Mouse (Mus musculus): ENCODE results near the gene Zmiz1.
A peak's percentile ranks its signal among the peaks of the same experiment; 100 is the strongest.

Zmiz1 gene

GRCm38 (mm10) chr14:25635746-25636145 is 176.8 kb downstream of the Zmiz1 start:
- no peak for DNase-seq (ENCODE audit: low spot score in 2 of 2)

- no peak for DNase-seq (ENCODE audit: low spot score in 2 of 2)
Measured at GRCm38 (mm10) chr14:25636297-25636696, 177.3 kb downstream of the Zmiz1 start.

- DNase-seq (ENCODE audit: low spot score in 2 of 2) = no peak
Measured at GRCm38 (mm10) chr14:25639120-25639758, 180.3 kb downstream of the Zmiz1 start.

GRCm38 (mm10) chr14:25639979-25640378 is 181.0 kb downstream of the Zmiz1 start:
- no peak for DNase-seq (ENCODE audit: low spot score in 2 of 2)

- DNase-seq (ENCODE audit: low spot score in 2 of 2) = no peak
Measured at GRCm38 (mm10) chr14:25640421-25641056, 181.6 kb downstream of the Zmiz1 start.

GRCm38 (mm10) chr14:25641067-25641466 is 182.1 kb downstream of the Zmiz1 start:
- DNase-seq (ENCODE audit: low spot score in 2 of 2) = no peak

- DNase-seq (ENCODE audit: low spot score in 2 of 2) = no peak
Measured at GRCm38 (mm10) chr14:25645717-25646116, 186.7 kb downstream of the Zmiz1 start.

GRCm38 (mm10) chr14:25646161-25646621 is 187.2 kb downstream of the Zmiz1 start:
- DNase-seq (ENCODE audit: low spot score in 2 of 2) = peak; percentile 55 to 66

- no peak for DNase-seq (ENCODE audit: low spot score in 2 of 2)
Measured at GRCm38 (mm10) chr14:25651131-25651530, 192.1 kb downstream of the Zmiz1 start.

- no peak for DNase-seq (ENCODE audit: low spot score in 2 of 2)
Measured at GRCm38 (mm10) chr14:25651905-25652304, 192.9 kb downstream of the Zmiz1 start.

GRCm38 (mm10) chr14:25654401-25655197 is 195.6 kb downstream of the Zmiz1 start:
- no peak for DNase-seq (ENCODE audit: low spot score in 2 of 2)

- no peak for DNase-seq (ENCODE audit: low spot score in 2 of 2)
Measured at GRCm38 (mm10) chr14:25660661-25661060, 201.7 kb downstream of the Zmiz1 start.

GRCm38 (mm10) chr14:25661185-25661920 is 202.4 kb downstream of the Zmiz1 start:
- DNase-seq (ENCODE audit: low spot score in 2 of 2) = no peak

GRCm38 (mm10) chr14:25663649-25664309 is 204.8 kb downstream of the Zmiz1 start:
- DNase-seq (ENCODE audit: low spot score in 2 of 2) = no peak

- no peak for DNase-seq (ENCODE audit: low spot score in 2 of 2)
Measured at GRCm38 (mm10) chr14:25664310-25664695, 205.3 kb downstream of the Zmiz1 start.

- no peak for DNase-seq (ENCODE audit: low spot score in 2 of 2)
Measured at GRCm38 (mm10) chr14:25665314-25665970, 206.5 kb downstream of the Zmiz1 start.

- DNase-seq (ENCODE audit: low spot score in 2 of 2) = no peak
Measured at GRCm38 (mm10) chr14:25666668-25667376, 207.8 kb downstream of the Zmiz1 start.

- DNase-seq (ENCODE audit: low spot score in 2 of 2) = no peak
Measured at GRCm38 (mm10) chr14:25667587-25667986, 208.6 kb downstream of the Zmiz1 start.

GRCm38 (mm10) chr14:25679625-25680024 is 220.6 kb downstream of the Zmiz1 start:
- DNase-seq (ENCODE audit: low spot score in 2 of 2) = no peak

- no peak for DNase-seq (ENCODE audit: low spot score in 2 of 2)
Measured at GRCm38 (mm10) chr14:25682020-25682419, 223.0 kb downstream of the Zmiz1 start.

All from spleen, postnatal 36 days (tissue).